Mouse (Mus musculus) layer of hippocampus, postnatal 25 days (tissue): ENCODE results near the gene Apobec3. TPM values are rescaled to one million over a fixed set of nuclear protein-coding genes. Genes with fewer than 3 reads are reported as not detected.
A peak's percentile ranks its signal among the peaks of the same experiment; 100 is the strongest.

Experiments used
- DNase-seq, 2 experiments: peaks; one replicate each; pipeline ENCODE4 v3.0.0; 2022; ENCODE audit warnings: mixed read lengths in 2 of 2, low spot score in 1 of 2; ENCODE audit errors: extremely low spot score in 1 of 2
- total RNA-seq, 2 experiments: library from RNA; stranded (reverse); gene quantifications; 2 replicates each; pipeline ENCODE4 v1.2.3; 2021

Apobec3 gene
- 1 to 10 TPM; 3.7 to 5.0 TPM for total RNA-seq

DNA sequence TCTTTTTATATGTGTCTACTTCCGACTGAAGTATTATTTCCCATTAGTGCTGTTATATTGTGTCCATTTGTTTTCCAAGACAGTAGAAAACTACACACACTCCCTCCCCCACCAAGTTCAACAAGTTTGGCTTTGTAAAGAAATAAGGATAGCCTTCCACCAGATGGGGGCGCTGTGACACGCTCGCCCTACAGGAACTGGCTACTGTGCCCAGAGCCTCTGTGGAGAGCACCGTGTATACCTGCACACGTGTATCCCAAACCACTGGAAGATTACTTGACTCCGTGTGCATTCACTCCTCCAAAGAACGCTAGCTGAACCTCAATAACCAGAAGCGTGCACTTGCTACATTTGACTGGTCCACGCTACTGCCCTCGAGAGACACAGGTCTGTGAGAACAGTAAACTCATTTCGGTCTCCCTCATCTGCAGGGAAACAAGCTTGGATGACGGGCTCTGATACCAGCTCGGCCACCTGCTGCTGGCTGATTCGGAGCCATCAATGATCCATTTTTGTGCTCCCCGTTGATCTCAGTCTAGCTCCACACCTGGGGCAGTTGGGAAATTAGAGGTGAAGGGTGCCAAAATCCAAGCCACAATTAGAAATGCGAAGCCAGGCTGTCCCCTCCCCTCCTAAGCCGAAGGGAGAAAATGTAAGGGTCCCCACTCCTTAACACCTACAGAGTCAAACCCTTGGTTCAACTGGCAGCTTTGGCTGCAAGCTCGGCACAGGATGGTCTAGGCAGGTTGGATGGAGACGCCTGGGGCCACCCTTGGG, at the start of gene Apobec3:
Gene Apobec3, plus strand, starts transcription at position 224 of the 777 bp plus-strand sequence.
- peak in 1 of 2 experiments; percentile 70 for DNase-seq

DNA sequence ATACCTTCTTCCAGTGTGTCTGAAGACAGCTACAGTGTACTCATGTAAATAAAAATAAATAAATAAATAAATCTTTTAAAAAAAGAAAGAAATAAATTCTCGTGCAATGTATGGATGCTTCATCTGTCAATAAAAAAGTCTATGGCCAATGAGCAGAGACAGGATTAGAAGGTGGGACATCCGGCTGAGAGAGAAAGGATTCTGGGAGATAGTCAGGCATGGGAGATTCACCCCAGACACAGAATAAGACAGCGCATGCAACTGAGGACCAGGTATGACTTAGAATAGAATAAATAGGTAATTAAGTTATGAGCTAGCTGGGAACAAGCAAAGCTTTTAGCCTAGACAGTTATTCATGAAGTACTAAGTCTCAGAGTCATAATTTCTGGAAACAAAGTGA, 48.5 kb upstream of the Apobec3 start:
- DNase-seq = no peak

DNA sequence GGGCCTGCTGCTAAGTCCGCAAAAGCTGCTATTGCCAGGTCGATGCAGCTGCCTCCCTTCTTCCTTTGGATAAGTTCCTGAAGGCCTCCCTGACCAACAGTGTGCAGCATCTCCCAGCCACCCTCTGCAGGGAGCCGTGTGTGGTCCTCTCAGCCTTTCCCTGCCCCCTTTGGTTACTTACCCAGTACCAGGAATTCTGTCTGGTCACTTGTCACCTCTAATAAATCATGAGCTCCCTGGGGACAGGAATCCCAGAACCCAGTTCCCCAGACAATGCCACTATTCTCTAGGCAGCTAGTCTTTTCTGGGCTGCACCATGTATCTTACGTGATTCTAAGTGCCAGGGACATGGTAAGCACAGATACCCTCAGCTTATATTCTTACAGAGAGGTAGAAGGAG, 45.5 kb upstream of the Apobec3 start:
- no peak for DNase-seq

DNA sequence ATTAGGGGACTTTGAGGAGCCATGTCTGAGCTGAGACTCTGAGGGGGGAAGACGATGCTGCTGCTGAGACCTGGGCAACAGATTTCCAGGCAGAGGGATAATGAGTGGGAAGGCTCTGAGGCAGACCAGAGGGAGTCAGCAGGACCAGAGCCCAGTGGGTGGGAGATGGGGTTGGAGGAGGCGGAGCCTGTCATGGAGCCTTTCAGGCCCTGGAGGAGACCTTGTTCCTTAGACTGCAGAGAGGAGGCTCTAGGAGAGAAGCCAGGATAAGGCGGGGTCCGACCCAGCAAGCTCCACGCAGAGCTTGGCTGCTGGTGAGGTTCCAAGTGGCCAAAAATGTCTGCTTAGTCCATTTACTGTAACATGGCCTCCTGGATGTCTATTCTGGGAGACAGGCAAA, 44.4 kb upstream of the Apobec3 start:
- DNase-seq = no peak

DNA sequence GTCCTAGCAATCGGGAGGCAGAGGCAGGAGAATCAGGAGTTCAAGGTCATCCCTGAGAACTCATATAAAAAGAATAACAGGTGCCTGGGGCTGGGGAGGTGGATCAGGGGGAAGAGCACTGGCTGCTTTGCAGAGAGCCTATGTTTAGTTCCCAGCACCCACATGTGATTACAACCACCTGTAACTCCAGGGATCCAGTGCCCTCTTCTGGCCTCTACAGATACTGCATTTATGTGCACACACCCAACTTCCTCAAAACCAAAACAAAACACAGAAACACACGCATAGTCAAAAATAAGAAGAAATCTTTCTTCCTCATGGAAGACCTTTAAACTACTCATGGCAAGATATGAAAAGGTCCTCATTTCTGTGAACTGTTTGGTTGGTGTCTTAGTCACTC, 41.3 kb upstream of the Apobec3 start:
- DNase-seq = no peak

DNA sequence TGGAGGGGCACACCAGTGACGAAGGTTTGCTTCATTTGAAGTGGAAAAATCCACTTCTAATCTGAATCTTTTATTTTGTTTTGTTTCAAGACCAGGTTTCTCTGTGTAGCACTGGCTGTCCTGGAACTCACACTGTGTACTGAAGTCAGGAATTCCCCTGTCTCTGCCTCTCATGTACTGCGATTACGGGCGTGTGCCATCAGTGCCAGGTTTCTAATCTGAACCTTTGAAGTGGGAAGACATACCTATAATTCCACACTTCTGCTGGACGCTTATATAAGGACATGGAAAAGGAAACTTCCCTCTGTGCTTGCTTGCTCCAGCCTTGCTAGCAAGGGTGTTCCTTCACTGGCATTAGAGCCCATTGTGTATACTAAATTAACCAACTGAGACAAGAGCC, 32.5 kb upstream of the Apobec3 start:
- no peak for DNase-seq

DNA sequence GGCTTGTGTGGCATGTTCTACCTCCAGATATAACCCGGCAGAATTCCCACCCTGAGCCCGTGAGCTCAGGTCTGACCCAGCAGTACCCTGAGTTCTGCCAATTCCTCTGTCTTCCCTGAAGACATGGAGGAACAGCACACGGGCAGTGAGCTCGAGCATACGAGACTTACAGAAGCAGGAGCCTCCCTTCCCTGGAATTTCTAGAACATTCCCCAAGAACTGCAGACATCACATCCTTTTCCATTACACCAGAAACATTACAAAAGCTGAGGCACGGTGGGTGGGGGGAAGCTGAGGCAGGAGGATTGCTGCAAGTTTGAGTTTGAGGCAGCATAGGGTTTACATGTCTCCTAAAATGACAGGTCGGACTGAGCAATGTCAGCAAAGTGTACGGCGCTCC, 31.6 kb upstream of the Apobec3 start:
- DNase-seq = no peak

DNA sequence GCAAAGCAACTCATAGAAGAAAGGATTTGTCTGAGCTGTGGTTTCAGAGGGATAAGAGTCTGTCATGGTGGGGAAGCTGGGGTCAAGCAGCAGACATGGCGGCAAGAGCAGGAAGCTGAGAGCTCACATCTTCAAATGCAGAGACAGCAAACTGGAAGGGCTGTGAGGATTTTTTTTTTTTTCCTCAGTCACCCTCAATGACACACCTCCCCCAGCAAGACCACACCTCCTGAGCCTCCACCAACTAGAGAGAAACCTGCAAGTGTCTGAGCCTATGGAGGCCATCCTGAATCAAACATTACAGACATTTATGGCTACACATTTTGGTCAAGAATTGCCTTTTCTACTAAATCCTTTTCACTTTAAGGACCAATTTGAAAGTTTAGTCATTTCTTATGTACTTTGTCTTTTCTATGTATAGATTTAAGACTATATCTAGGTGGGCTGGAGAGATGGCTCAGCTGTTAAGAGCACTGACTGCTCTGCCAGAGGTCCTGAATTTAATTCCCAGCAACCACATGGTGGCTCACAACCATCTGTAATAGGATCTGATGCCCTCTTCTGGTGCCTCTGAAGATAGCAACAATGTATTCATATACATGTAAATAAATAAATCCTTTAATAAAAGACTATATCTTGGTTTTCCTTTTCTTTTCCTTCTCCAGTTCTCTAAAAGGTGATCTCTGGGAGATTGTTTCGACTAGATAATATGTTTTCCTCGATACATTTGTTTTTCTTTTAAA, 24.0 kb upstream of the Apobec3 start:
- DNase-seq = no peak

DNA sequence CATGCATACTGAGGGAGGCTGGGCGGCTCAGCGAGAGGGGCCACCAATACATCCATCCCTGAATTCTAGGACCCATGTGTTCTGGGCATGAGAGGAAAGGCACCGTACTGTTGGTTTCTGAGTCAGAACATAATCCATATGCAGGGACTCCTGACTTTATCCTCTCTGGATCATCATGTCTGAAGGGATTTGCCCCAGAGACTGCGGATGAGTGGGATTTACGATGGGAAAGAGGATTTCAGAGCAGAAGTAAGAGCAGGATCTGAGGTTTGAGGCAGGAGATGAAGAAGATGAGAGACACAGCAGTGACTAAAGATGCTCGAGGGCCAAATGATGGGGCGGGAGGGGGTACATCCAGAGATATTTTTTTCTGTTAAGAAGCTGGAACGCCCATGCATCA, 17.9 kb upstream of the Apobec3 start:
- no peak for DNase-seq

DNA sequence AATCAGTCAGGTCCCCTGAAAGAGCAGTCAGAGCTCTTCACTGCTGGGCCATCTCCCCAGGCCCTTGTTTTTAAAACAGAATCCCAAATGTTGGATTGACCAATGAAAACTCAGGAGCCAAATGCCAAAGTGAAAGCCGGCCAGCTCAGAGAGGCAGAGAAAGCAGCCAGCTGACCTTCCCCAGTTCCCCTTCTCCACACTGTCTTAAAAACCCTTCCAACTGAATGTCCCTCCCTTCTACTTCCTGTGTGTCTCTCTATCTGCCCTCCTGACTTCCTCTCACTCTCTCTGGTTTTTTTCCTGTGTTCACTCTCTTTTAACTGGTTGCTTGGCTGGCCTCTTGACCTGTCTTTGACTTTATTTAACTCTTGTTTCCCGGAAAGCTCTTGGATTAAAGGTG, 17.5 kb upstream of the Apobec3 start:
- no peak for DNase-seq

DNA sequence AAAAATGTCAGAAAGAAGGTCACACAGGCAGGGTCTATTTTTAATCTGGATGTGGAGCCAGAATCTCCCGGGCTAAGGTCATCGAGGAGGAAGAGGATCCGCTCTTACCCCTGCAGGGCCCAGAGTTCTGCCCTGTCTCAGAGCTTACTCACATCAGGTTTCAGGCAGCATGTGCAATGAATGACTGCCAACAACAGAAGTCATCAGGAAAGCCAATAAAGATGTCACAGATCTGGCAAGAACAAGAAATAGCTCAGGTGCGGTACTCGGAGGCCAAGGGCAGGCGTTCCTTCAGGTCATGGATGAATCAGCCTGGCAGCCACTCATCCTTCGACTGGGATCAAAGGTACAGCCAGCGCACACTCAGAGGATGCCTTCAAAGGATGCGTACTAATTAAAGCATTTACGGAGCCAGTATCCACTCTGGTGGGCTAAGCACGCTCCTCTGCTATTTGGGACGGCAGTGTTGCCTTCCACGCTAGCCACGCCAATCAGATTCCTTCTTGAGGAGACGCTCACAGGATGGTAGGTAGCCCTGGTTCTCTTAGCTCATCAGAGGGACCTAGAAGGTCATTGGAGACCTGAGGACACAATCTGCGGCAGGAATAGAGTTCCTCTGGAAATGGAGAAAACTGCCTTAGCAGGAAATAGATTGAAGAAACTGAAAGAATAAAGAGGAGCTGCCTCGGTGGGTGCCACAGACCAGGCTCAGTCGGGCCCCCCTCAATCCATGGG, 16.0 kb upstream of the Apobec3 start:
- DNase-seq = no peak

DNA sequence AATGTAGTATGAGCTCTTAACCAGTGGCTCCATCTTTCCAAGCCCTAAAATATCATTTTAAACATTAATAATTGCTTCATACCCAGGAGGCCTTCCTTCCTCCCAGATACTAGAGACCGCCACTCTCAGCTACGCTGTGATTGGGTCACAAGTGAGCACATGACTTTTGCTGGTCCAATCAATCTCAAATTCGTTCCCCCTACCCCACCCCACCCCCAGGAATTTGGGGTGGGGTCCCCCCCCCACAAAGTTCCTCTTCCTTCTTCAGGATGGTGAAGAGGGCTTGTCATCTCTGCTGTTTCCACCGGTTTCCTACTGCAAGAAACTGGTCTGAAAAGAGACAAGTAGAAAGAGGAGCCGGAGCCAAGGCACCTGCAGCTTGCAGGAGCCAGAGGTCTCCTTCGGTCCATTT, 12.7 kb upstream of the Apobec3 start:
- no peak for DNase-seq

DNA sequence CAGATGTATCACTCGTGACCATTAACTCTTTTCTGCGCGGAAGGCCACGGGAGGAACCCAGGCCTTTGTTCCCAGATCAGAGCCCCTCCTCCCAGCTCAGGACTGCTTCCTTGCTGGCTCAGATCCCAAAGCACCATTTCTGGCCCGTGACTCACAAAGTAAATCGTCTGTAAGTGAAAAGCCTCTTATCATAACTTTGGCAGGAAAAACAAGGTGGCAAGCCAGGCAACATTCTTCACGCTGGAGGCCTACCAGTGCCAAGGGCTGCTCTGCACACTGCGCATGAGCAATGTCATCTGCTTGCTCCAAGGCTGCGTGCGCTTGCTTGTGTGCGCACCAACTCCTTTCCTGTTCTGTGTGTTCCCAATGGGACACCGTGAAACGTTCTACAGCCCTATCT, 12.1 kb upstream of the Apobec3 start:
- DNase-seq = peak; percentile 33 to 50

DNA sequence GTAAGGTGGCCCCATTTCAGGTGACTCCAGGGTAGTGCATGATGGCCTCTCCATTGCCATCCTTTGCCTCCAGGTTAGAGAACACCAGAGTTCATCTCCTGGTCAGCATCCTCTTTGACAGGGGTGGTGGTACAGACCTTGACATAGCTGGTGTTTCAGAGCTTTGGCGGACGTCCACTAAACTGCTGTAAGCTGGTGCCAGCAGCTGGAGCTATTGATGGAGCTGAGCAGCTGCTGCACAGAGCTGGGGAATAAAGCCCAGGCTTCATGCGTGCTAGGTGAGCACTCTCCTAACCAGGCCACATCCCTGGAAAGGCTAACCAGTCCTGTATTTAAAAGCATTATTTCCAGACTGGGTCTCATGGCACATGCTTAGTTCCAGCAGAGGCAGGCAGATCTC, 11.0 kb upstream of the Apobec3 start:
- DNase-seq = no peak

DNA sequence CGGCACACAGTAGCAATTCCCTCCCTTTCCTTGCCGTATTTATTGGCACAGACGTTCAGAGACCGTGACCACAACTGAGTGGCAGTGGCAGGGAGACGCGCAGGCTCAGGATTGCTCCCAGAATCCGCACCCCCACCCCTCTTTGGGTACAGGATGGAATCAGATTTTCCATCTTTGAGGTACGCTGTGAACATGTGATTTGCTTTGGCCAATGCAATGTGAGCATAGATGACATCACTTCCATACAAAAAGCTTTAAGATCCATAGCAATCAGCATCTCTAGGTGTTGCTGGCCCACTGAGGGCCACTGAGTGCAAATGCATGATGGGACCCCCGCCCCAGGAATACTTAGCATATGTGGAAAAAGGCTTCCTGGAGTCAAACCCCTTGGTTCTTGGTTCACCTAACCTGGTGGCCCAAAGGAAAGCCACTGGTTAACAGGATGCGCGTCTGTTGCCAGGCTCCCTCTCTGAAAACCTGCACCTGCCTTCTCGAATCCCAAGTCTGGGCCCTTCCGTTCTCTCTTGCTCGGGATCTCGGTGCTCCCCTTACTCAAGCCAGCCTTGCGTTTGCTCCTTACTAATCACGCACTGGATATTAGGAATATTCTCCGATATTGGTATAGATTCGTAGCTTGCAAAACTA, 8.7 kb upstream of the Apobec3 start:
- peak; percentile 43 to 56 for DNase-seq

DNA sequence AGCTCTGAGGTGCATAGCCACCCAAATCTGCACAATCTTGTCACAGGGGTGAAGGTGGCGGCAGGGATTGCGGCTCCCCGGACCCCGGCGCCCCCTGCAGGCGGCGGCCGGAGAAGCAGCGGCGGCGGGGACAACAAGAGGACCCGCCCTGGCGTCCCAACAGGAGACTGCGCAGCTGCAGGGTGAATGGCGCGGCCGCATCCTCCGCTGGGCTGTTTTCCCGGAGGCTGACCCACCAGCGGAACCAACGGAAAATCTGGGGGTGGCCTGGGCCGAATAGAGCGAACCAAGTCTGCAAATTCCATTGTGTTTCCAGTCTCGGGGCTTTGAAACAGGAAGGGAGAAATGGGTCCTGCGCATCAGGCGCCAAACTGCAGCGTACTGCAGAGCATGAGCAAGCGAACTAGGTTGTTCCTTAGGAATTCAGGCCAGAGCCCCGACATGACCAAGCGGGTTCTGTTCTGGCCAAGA, 8.1 kb upstream of the Apobec3 start:
- peak; percentile 96 to 97 for DNase-seq

DNA sequence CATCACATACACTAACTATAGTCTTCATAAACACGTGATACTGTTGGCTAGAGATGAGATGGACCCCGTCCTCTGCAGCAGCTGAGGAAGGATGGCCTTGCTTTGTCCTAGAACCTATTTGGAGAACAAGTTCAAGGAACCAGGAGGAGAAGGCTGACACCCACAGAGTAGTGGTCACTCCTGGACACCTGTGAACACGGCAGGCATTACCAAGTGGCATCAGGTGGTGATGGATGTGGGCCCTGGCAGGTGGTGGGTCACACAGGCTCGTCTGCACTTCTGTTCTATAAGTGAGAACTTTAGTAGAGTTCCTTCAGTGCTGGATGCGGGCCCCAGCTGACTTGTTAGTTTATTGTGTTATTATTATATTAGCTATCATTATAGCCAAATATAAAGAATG, 6.6 kb upstream of the Apobec3 start:
- DNase-seq = no peak

DNA sequence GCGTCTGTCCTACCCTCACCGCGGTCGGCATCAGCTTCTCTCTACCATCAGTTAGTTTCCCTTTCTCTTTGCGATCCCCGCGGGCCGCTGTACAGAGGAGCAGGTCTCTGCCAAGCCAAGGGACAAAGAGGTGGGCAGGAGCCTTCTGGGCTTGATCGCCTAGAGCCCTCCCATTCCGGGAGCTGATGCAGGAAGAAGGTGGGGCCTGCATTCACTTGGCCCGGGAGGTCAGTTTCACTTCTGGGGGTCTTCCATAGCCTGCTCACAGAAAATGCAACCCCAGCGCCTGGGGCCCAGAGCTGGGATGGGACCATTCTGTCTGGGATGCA, 718 bp downstream of the Apobec3 start:
- DNase-seq = no peak

DNA sequence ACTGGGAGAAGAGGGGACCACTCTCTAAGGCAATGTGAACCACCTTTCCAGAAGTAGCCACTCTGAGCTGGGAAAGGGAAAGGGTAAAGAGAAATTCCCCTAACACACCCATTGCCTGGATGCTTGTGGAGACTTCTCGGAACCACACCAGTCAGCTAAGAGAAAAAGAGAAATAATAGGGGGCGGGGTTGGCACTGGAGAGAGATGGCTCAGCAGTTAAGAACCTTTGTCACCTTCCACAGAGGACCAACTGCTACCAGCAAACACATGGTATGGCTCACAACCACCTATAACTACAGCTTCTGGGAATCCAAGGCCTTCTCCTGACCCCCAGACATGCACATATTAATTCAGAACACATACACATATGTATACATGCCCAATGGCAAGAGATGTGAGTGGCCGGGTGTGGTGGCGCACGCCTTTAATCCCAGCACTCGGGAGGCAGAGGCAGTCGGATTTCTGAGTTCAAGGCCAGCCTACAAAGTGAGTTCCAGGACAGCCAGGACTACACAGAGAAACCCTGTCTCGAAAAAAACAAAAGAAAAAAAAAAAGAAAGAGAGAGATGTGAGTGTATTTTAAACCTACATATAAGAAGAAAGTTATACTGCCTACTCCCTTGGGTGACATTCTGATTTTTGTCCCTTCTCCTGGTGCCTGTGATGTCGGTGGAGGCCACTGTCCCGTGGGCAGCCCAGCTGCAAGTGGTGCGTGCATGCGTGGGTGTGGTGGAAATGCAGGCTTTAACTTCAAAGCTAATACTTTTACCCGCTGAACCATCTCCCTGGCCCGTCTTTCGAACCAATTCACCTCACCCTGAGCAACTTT, 1.8 kb downstream of the Apobec3 start:
- DNase-seq = no peak

DNA sequence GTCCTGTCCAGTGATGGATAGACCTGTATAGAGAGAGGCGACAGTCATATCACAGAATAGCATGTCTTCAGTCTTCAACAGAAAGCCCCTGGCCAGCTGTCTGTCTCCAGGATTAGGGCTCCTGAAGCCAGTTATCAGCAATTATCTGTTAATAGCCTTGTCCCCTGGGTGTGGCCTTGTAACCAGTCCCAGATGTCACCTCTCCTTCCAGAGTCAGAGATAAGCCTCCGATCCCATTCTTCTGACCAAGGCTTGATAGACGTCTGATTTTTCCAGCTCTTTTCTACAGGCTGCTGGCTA, 2.3 kb downstream of the Apobec3 start:
- DNase-seq = no peak
